Mouse (Mus musculus) hindbrain, embryonic 10.5 days (tissue): ENCODE data around the gene Adgra1. TPM values are rescaled to one million over a fixed set of nuclear protein-coding genes. Genes with fewer than 3 reads are reported as not detected.

ENCODE experiments used
- DNase-seq: peaks from one replicate; pipeline ENCODE4 v3.0.0-alpha.2; 2017; ENCODE audit warnings: low spot score
- H3K27ac ChIP-seq: fragments of 300-500 bp; sonication (generic); 2 replicates; pipeline ENCODE4 v1.5.1; 2016; ENCODE audit warnings: mild to moderate bottlenecking, moderate library complexity
- H3K27me3 ChIP-seq: fragments of 300-500 bp; sonication (generic); 2 replicates; pipeline ENCODE4 v1.6.1; 2016; ENCODE audit warnings: mild to moderate bottlenecking; ENCODE audit not compliant: poor library complexity, insufficient read depth, severe bottlenecking
- H3K36me3 ChIP-seq: fragments of 300-500 bp; sonication (generic); 2 replicates; pipeline ENCODE4 v1.6.1; 2016; ENCODE audit warnings: mild to moderate bottlenecking, moderate library complexity
- H3K4me1 ChIP-seq: fragments of 300-500 bp; sonication (generic); replicated peaks from 2 replicates; pipeline ENCODE4 v1.6.1; 2016; ENCODE audit warnings: mild to moderate bottlenecking
- H3K4me3 ChIP-seq: fragments of 300-500 bp; sonication (generic); 2 replicates; pipeline ENCODE4 v1.5.1; 2016; ENCODE audit warnings: mild to moderate bottlenecking, moderate library complexity
- H3K9me3 ChIP-seq: fragments of 300-500 bp; sonication (generic); 2 replicates; pipeline ENCODE4 v1.6.1; 2016; ENCODE audit warnings: mild to moderate bottlenecking, moderate library complexity
- WGBS: fragments of 180-500 bp; shearing (Covaris S2); methylation state at CpG from one replicate; pipeline ENCODE4 v1.1.7; 2016; 5-methylcytosine and 5-hydroxymethylcytosine counted together
- polyA plus RNA-seq: library from polyadenylated mRNA; unstranded; fragments of >200 nt; fragmentation: Nextera tagmentation; extraction: Ambion mirVana; gene quantifications from 2 replicates; pipeline ENCODE4 v1.2.1, GENCODE M21; 2016

Gene Adgra1
- 8.2 and 19.2 TPM in 2 replicates for polyA plus RNA-seq

GRCm38 (mm10) chr7:139834036-139834435 is at the start of gene Adgra1:
Adgra1 (plus strand) TSS chr7:139834174.
- under 1% methylated on average over 27 of the region's 27 CpGs for WGBS
- Histone ChIP-seq H3K36me3 (no peaks in the 10 kb centered on the region), H3K27me3 (peaks cover 43% of the 10 kb centered on the region), H3K9me3 (no peaks in the 10 kb centered on the region), H3K4me3 (peak within 1 kb of the TSS; percentile 43), H3K27ac (peak within 1 kb of the TSS; percentile 82), H3K4me1 (peaks cover 58% of the 10 kb centered on the region)
- DNase-seq = peak; percentile 89

DNA sequence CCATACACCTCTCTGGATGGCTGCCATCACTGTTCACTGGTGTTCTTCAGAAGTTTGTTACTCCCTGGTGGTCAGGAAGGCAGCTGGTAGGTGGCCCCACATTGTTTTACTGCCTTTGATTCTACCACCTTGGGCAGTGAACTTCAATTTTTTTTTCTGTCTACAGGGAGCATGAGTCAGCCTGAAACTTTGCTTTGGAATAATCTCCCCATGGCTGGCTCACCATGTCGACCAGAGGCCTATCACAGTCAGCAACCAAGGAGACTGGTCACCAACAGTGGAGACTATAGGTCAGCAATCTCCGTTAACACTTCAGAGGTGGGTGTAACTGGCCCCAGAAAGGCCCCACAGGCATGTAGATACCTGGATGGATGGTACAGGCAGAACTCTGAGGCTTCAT is 46.6 kb upstream of the Adgra1 start:
- WGBS = 76% methylated on average over 2 of the region's 2 CpGs
- Histone ChIP-seq H3K27me3 (no peaks in the 10 kb centered on the region), H3K36me3 (no peaks in the 10 kb centered on the region), H3K27ac (no peak overlapping the region), H3K4me3 (no peak overlapping the region), H3K9me3 (no peaks in the 10 kb centered on the region), H3K4me1 (peaks cover 12% of the 10 kb centered on the region)
- no peak for DNase-seq

- no peak for DNase-seq
- Histone ChIP-seq H3K27ac (no peak overlapping the region), H3K36me3 (no peaks in the 10 kb centered on the region), H3K9me3 (no peaks in the 10 kb centered on the region), H3K4me3 (no peak overlapping the region), H3K4me1 (peaks cover 12% of the 10 kb centered on the region), H3K27me3 (no peaks in the 10 kb centered on the region)
- WGBS = 64% methylated on average over 11 of the region's 11 CpGs
Observed at GRCm38 (mm10) chr7:139788927-139789326, 45.0 kb upstream of the Adgra1 start.

GRCm38 (mm10) chr7:139789718-139790117 is 44.3 kb upstream of the Adgra1 start:
- no peak overlapping the region for H3K4me3 ChIP-seq
- H3K4me1 ChIP-seq = peaks cover 16% of the 10 kb centered on the region
- no peaks in the 10 kb centered on the region for H3K27me3 ChIP-seq
- WGBS = 88% methylated on average over 4 of the region's 4 CpGs
- H3K9me3 ChIP-seq = no peaks in the 10 kb centered on the region
- H3K27ac ChIP-seq = no peak overlapping the region
- no peaks in the 10 kb centered on the region for H3K36me3 ChIP-seq
- DNase-seq = no peak

- no peak for DNase-seq
- no peaks in the 10 kb centered on the region for H3K36me3 ChIP-seq
- peaks cover 16% of the 10 kb centered on the region for H3K4me1 ChIP-seq
- H3K27me3 ChIP-seq = no peaks in the 10 kb centered on the region
- H3K27ac ChIP-seq = no peak overlapping the region
- H3K4me3 ChIP-seq = no peak overlapping the region
- H3K9me3 ChIP-seq = no peaks in the 10 kb centered on the region
- 89% methylated on average over 9 of the region's 9 CpGs for WGBS
Observed at GRCm38 (mm10) chr7:139791601-139792000, 42.4 kb upstream of the Adgra1 start.

- 73% methylated on average over 9 of the region's 9 CpGs for WGBS
- Histone ChIP-seq H3K9me3 (no peaks in the 10 kb centered on the region), H3K27ac (no peak overlapping the region), H3K4me1 (0 out of 2 replicates have a peak, but pooled peaks cover 4% of the 10 kb centered on the region), H3K4me3 (no peak overlapping the region), H3K27me3 (no peaks in the 10 kb centered on the region), H3K36me3 (no peaks in the 10 kb centered on the region)
- no peak for DNase-seq
Observed at GRCm38 (mm10) chr7:139795004-139795605, 38.9 kb upstream of the Adgra1 start.

DNA sequence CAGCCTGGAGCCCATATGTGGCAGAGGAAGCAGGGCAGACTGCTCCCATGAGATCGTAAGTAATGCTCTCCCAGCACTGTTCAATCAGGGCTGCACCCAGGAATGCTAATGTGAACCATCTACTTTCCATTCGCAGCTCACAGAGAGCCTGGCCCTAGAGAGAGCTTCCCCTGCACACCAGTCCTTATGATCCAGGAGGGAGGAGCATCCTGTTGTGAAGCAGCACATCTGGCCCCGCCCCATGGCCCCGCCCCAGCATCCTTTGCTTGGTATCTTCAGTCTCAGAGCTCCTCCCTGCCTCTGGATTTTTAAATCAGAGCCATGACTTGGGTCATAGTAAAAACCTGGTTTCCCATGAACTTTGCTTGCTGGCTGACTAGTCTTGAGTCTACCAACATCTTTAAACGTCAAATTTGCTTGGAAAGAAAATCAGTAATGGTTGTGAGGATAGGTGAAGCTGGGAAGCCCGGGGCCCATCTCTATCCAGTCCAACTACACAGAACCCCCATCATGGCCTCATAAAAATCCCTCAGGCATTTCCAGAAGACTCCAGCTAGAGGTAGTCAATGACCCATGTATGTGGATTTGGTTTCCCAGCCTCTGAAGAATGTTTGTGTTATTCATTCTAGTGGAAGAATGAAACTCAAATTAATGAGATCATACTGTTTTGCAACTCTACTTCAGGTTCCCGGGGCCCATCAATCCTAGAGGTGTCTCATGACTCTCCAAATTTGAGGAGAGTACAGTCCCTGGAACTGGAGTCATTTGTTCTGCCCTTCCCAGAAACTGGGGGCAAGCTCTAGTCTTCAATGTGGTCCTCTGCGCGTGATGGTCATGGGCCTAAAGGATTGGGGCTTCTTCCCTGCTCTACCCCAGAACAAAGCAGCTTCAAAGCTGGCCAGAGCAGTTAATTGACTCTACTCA is 36.5 kb upstream of the Adgra1 start:
- H3K9me3 ChIP-seq = no peaks in the 10 kb centered on the region
- 80% methylated on average over 9 of the region's 9 CpGs for WGBS

GRCm38 (mm10) chr7:139806175-139806601 is 27.8 kb upstream of the Adgra1 start:
- no peak overlapping the region for H3K4me3 ChIP-seq
- no peak for DNase-seq
- 0 out of 2 replicates have a peak overlapping the region, but pooled peaks have one; percentile 31 for H3K27ac ChIP-seq
- H3K27me3 ChIP-seq = no peaks in the 10 kb centered on the region
- no peaks in the 10 kb centered on the region for H3K36me3 ChIP-seq
- H3K9me3 ChIP-seq = no peaks in the 10 kb centered on the region
- 53% methylated on average over 8 of the region's 8 CpGs for WGBS
- H3K4me1 ChIP-seq = peaks cover 13% of the 10 kb centered on the region

More for the DNA sequence above, 36.5 kb upstream of the Adgra1 start:
- no peak overlapping the region for H3K27ac ChIP-seq
- 0 out of 2 replicates have a peak, but pooled peaks cover 4% of the 10 kb centered on the region for H3K4me1 ChIP-seq
- H3K36me3 ChIP-seq = no peaks in the 10 kb centered on the region
- no peaks in the 10 kb centered on the region for H3K27me3 ChIP-seq
- no peak for DNase-seq
- H3K4me3 ChIP-seq = no peak overlapping the region

- 78% methylated on average over 6 of the region's 6 CpGs for WGBS
- Histone ChIP-seq H3K9me3 (peaks cover 5% of the 10 kb centered on the region; the same call in 1 of the 2 replicates), H3K27ac (no peak overlapping the region), H3K4me1 (peaks cover 13% of the 10 kb centered on the region), H3K36me3 (no peaks in the 10 kb centered on the region), H3K27me3 (no peaks in the 10 kb centered on the region), H3K4me3 (no peak overlapping the region)
- DNase-seq = no peak
Observed at GRCm38 (mm10) chr7:139810036-139810435, 23.9 kb upstream of the Adgra1 start.

DNA sequence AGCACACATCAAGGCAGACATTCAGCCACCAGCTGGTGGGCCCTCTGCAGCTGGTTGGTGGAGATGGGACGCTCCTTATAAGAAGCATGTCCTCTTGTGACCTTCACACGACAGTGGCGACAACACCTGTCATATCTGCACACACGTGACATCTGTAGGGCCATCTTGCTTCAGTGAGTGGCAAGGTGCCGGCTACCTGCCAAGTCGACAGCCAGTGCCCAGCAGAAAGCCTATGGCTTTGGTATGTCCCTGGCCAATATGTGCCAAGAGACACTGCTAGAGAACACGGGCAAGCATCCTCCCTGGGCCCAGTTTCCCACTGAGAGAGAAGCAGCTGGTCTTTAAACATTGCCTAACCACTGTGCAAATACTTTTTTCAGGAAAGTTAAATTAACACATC is 22.3 kb upstream of the Adgra1 start:
- Histone ChIP-seq H3K36me3 (no peaks in the 10 kb centered on the region), H3K9me3 (peaks cover 5% of the 10 kb centered on the region; the same call in 1 of the 2 replicates), H3K27ac (no peak overlapping the region), H3K4me3 (no peak overlapping the region), H3K4me1 (peaks cover 2% of the 10 kb centered on the region), H3K27me3 (no peaks in the 10 kb centered on the region)
- no peak for DNase-seq
- WGBS = 93% methylated on average over 7 of the region's 7 CpGs

GRCm38 (mm10) chr7:139813577-139814207 is 20.3 kb upstream of the Adgra1 start:
- Histone ChIP-seq H3K36me3 (no peaks in the 10 kb centered on the region), H3K27me3 (no peaks in the 10 kb centered on the region), H3K27ac (no peak overlapping the region), H3K9me3 (peaks cover 5% of the 10 kb centered on the region; the same call in 1 of the 2 replicates), H3K4me3 (no peak overlapping the region), H3K4me1 (no peaks in the 10 kb centered on the region)
- no peak for DNase-seq
- 83% methylated on average over 6 of the region's 6 CpGs for WGBS

GRCm38 (mm10) chr7:139822301-139823010 is 11.5 kb upstream of the Adgra1 start:
- Histone ChIP-seq H3K9me3 (no peaks in the 10 kb centered on the region), H3K4me3 (no peak overlapping the region), H3K27me3 (0 out of 2 replicates have a peak, but pooled peaks cover under 1% of the 10 kb centered on the region), H3K4me1 (peaks cover 15% of the 10 kb centered on the region), H3K36me3 (no peaks in the 10 kb centered on the region), H3K27ac (no peak overlapping the region)
- WGBS = 75% methylated on average over 12 of the region's 12 CpGs
- DNase-seq = peak; percentile 8
